Mouse (Mus musculus): ENCODE measurements around the gene Slc5a11.

DNA sequence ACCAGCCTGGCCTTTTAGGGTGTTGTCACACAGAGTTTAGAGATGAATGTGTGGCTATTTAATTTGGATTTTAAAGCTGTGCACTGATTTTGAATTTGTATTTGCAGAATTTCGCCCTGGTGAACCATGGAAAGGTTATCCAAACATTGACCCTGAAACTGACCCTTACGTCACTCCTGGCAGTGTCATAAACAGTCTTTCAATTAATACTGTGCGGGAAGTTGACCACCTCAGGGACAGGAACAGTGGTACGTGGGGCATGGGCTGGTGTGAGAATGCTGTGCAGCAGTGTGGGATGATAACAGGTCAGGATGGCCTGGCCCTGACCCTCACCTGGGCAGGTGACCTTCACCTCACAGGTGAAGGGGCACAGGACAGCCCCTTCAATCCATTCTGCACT, 27.3 kb upstream of the Slc5a11 start:
- TF ChIP-seq POLR2A (IDR thresholded peaks at IDR 0.05; ENCODE audit: insufficient read depth, low read depth, low read length) (no peak), CTCF (IDR thresholded peaks at IDR 0.05; ENCODE audit: insufficient read depth, low read depth, low read length) (no peak)

Data from olfactory bulb, adult 2 months (tissue).